Mouse (Mus musculus) brain, embryonic 14.5 days (tissue): Measurements from ENCODE around the gene Nmrk1.

ENCODE experiments used
- CTCF ChIP-seq: fragments of 200-500 bp; IDR thresholded peaks from 2 replicates; pipeline ENCODE4 v1.5.1; 2012; ENCODE audit warnings: inconsistent platforms, mild to moderate bottlenecking, moderate library complexity, borderline replicate concordance; ENCODE audit not compliant: insufficient read depth, insufficient read length; ENCODE audit errors: extremely low read depth
- POLR2A ChIP-seq: fragments of 200-500 bp; IDR thresholded peaks from 2 replicates; pipeline ENCODE4 v1.6.1; 2012; ENCODE audit warnings: mild to moderate bottlenecking, inconsistent platforms, borderline replicate concordance; ENCODE audit not compliant: poor library complexity, insufficient read depth, insufficient read length, severe bottlenecking; ENCODE audit errors: extremely low read depth

DNA sequence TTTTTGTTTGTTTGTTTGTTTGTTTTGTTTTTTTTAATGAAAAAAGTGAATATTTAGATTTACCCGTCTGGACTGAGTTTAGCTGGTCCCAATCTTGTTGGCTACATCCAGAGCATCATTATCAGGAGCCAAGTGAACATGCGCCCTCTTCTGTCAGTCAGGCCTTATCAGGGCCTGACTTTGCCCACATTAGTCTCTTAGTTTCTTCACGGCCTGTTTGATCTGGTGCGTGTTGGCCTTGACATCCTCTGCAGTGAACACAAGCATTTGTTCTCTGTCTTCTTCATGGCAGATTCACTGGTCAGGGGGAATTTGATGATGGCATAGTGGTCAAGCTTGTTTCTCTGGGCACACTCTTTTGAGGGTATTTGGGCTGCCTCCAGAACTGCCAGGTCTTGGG is 50.4 kb downstream of the Nmrk1 start:
- TF ChIP-seq CTCF (no peak), POLR2A (no peak)
